Mouse (Mus musculus): ENCODE measurements at regions not wholly inside any gene's neighbourhood (a gene's known extent, or its start where the extent isn't known, plus 50 kb on each side); places are given as distances from the start of the nearest gene placed in this dataset.
A peak's percentile ranks its signal among the peaks of the same experiment; 100 is the strongest.

GRCm38 (mm10) chr13:54301110-54301509 lies 70.0 kb upstream of the Cplx2 start:
- no peaks in the 10 kb centered on the region for H3K36me3 ChIP-seq (ENCODE audit: control insufficient read depth, insufficient read depth, low read length)
- H3K9me3 ChIP-seq (ENCODE audit: control insufficient read depth, low read length): no peaks in the 10 kb centered on the region
- 70% methylated on average over 1 of the region's 1 CpGs for WGBS
- no peak overlapping the region for H3K9ac ChIP-seq (ENCODE audit: low read length)
- H3K27me3 ChIP-seq (ENCODE audit: control insufficient read depth, insufficient read depth, low read length): no peaks in the 10 kb centered on the region
- H3K4me1 ChIP-seq (replicated peaks; ENCODE audit: control insufficient read depth, insufficient read depth, low read length): peaks cover 9% of the 10 kb centered on the region; the same call in 1 of the 2 replicates
- H3K4me2 ChIP-seq (ENCODE audit: low read depth, low read length, severe bottlenecking): no peak overlapping the region
- no peak for DNase-seq (ENCODE audit: low spot score)
- no peak for ATAC-seq (replicated peaks; ENCODE audit: low FRiP score)
- no peak overlapping the region for H3K4me3 ChIP-seq (ENCODE audit: low read depth, low read length)
- no peak overlapping the region for H3K27ac ChIP-seq (ENCODE audit: low read depth, low read length)

GRCm38 (mm10) chr13:54301677-54302076 lies 69.5 kb upstream of the Cplx2 start:
- Histone ChIP-seq H3K9me3 (ENCODE audit: control insufficient read depth, low read length) (no peaks in the 10 kb centered on the region), H3K27me3 (ENCODE audit: control insufficient read depth, insufficient read depth, low read length) (no peaks in the 10 kb centered on the region), H3K4me3 (ENCODE audit: low read depth, low read length) (no peak overlapping the region), H3K27ac (ENCODE audit: low read depth, low read length) (no peak overlapping the region), H3K36me3 (ENCODE audit: control insufficient read depth, insufficient read depth, low read length) (no peaks in the 10 kb centered on the region), H3K4me2 (ENCODE audit: low read depth, low read length, severe bottlenecking) (peak overlapping the region; percentile 95; the same call in 1 of the 2 replicates), H3K4me1 (replicated peaks; ENCODE audit: control insufficient read depth, insufficient read depth, low read length) (peaks cover 7% of the 10 kb centered on the region; the same call in 1 of the 2 replicates), H3K9ac (ENCODE audit: low read length) (peak overlapping the region; percentile 99; the same call in 1 of the 2 replicates)
- ATAC-seq (replicated peaks; ENCODE audit: low FRiP score) (no peak), DNase-seq (ENCODE audit: low spot score) (no peak)
- 44% methylated on average over 6 of the region's 6 CpGs for WGBS

GRCm38 (mm10) chr13:54302351-54303070 lies 68.6 kb upstream of the Cplx2 start:
- DNase-seq (ENCODE audit: low spot score): peak; percentile 74
- peak overlapping the region; percentile 78 for H3K4me3 ChIP-seq (ENCODE audit: low read depth, low read length)
- H3K9me3 ChIP-seq (ENCODE audit: control insufficient read depth, low read length): no peaks in the 10 kb centered on the region
- H3K36me3 ChIP-seq (ENCODE audit: control insufficient read depth, insufficient read depth, low read length): no peaks in the 10 kb centered on the region
- no peaks in the 10 kb centered on the region for H3K27me3 ChIP-seq (ENCODE audit: control insufficient read depth, insufficient read depth, low read length)
- peak overlapping the region; percentile 99 for H3K9ac ChIP-seq (ENCODE audit: low read length)
- peak overlapping the region; percentile 95 for H3K4me2 ChIP-seq (ENCODE audit: low read depth, low read length, severe bottlenecking)
- peak; percentile 45 for ATAC-seq (replicated peaks; ENCODE audit: low FRiP score)
- 1% methylated on average over 52 of the region's 58 CpGs for WGBS
- peaks cover 7% of the 10 kb centered on the region; the same call in 1 of the 2 replicates for H3K4me1 ChIP-seq (replicated peaks; ENCODE audit: control insufficient read depth, insufficient read depth, low read length)
- H3K27ac ChIP-seq (ENCODE audit: low read depth, low read length): peak overlapping the region; percentile 100

GRCm38 (mm10) chr13:54303071-54303924 lies 67.9 kb upstream of the Cplx2 start:
- peak overlapping the region; percentile 99 for H3K9ac ChIP-seq (ENCODE audit: low read length)
- under 1% methylated on average over 52 of the region's 54 CpGs for WGBS

GRCm38 (mm10) chr13:54304251-54304650 lies 66.9 kb upstream of the Cplx2 start:
- peaks cover 7% of the 10 kb centered on the region; the same call in 1 of the 2 replicates for H3K4me1 ChIP-seq (replicated peaks; ENCODE audit: control insufficient read depth, insufficient read depth, low read length)
- H3K9me3 ChIP-seq (ENCODE audit: control insufficient read depth, low read length): no peaks in the 10 kb centered on the region
- WGBS: 67% methylated on average over 5 of the region's 5 CpGs
- H3K9ac ChIP-seq (ENCODE audit: low read length): peak overlapping the region; percentile 99; the same call in 1 of the 2 replicates
- peak overlapping the region; percentile 95 for H3K4me2 ChIP-seq (ENCODE audit: low read depth, low read length, severe bottlenecking)
- DNase-seq (ENCODE audit: low spot score) (no peak), ATAC-seq (replicated peaks; ENCODE audit: low FRiP score) (no peak)
- no peak overlapping the region for H3K4me3 ChIP-seq (ENCODE audit: low read depth, low read length)
- 0 out of 2 replicates have a peak overlapping the region, but pooled peaks have one; percentile 100 for H3K27ac ChIP-seq (ENCODE audit: low read depth, low read length)
- H3K36me3 ChIP-seq (ENCODE audit: control insufficient read depth, insufficient read depth, low read length): no peaks in the 10 kb centered on the region
- H3K27me3 ChIP-seq (ENCODE audit: control insufficient read depth, insufficient read depth, low read length): no peaks in the 10 kb centered on the region

More at GRCm38 (mm10) chr13:54303071-54303924, 67.9 kb upstream of the Cplx2 start:
- peaks cover 7% of the 10 kb centered on the region; the same call in 1 of the 2 replicates for H3K4me1 ChIP-seq (replicated peaks; ENCODE audit: control insufficient read depth, insufficient read depth, low read length)
- ATAC-seq (replicated peaks; ENCODE audit: low FRiP score) (peak; percentile 86), DNase-seq (ENCODE audit: low spot score) (peak; percentile 84)
- no peaks in the 10 kb centered on the region for H3K36me3 ChIP-seq (ENCODE audit: control insufficient read depth, insufficient read depth, low read length)
- H3K4me2 ChIP-seq (ENCODE audit: low read depth, low read length, severe bottlenecking): peak overlapping the region; percentile 95
- H3K4me3 ChIP-seq (ENCODE audit: low read depth, low read length): peak overlapping the region; percentile 78
- H3K27ac ChIP-seq (ENCODE audit: low read depth, low read length): peak overlapping the region; percentile 100
- no peaks in the 10 kb centered on the region for H3K9me3 ChIP-seq (ENCODE audit: control insufficient read depth, low read length)
- H3K27me3 ChIP-seq (ENCODE audit: control insufficient read depth, insufficient read depth, low read length): no peaks in the 10 kb centered on the region

GRCm38 (mm10) chr13:54308591-54308990 lies 62.6 kb upstream of the Cplx2 start:
- no peak overlapping the region for H3K4me2 ChIP-seq (ENCODE audit: low read depth, low read length, severe bottlenecking)
- H3K9me3 ChIP-seq (ENCODE audit: control insufficient read depth, low read length): no peaks in the 10 kb centered on the region
- H3K36me3 ChIP-seq (ENCODE audit: control insufficient read depth, insufficient read depth, low read length): no peaks in the 10 kb centered on the region
- no peaks in the 10 kb centered on the region for H3K27me3 ChIP-seq (ENCODE audit: control insufficient read depth, insufficient read depth, low read length)
- H3K4me1 ChIP-seq (replicated peaks; ENCODE audit: control insufficient read depth, insufficient read depth, low read length): peaks cover 7% of the 10 kb centered on the region; the same call in 1 of the 2 replicates
- no peak for ATAC-seq (replicated peaks; ENCODE audit: low FRiP score)
- DNase-seq (ENCODE audit: low spot score): no peak
- H3K9ac ChIP-seq (ENCODE audit: low read length): no peak overlapping the region
- WGBS: 65% methylated on average over 2 of the region's 2 CpGs
- H3K27ac ChIP-seq (ENCODE audit: low read depth, low read length): no peak overlapping the region
- H3K4me3 ChIP-seq (ENCODE audit: low read depth, low read length): no peak overlapping the region

- Histone ChIP-seq H3K4me2 (ENCODE audit: low read depth, low read length, severe bottlenecking) (no peak overlapping the region), H3K27ac (ENCODE audit: low read depth, low read length) (no peak overlapping the region), H3K4me3 (ENCODE audit: low read depth, low read length) (no peak overlapping the region), H3K4me1 (replicated peaks; ENCODE audit: control insufficient read depth, insufficient read depth, low read length) (peaks cover 1% of the 10 kb centered on the region; the same call in 1 of the 2 replicates), H3K36me3 (ENCODE audit: control insufficient read depth, insufficient read depth, low read length) (no peaks in the 10 kb centered on the region), H3K9ac (ENCODE audit: low read length) (no peak overlapping the region), H3K9me3 (ENCODE audit: control insufficient read depth, low read length) (no peaks in the 10 kb centered on the region), H3K27me3 (ENCODE audit: control insufficient read depth, insufficient read depth, low read length) (no peaks in the 10 kb centered on the region)
- no peak for DNase-seq (ENCODE audit: low spot score)
- 56% methylated on average over 5 of the region's 5 CpGs for WGBS
- ATAC-seq (replicated peaks; ENCODE audit: low FRiP score): no peak
Measured at GRCm38 (mm10) chr13:54309354-54309753, 61.8 kb upstream of the Cplx2 start.

- ATAC-seq (replicated peaks; ENCODE audit: low FRiP score) (no peak), DNase-seq (ENCODE audit: low spot score) (no peak)
- no peaks in the 10 kb centered on the region for H3K9me3 ChIP-seq (ENCODE audit: control insufficient read depth, low read length)
- H3K36me3 ChIP-seq (ENCODE audit: control insufficient read depth, insufficient read depth, low read length): no peaks in the 10 kb centered on the region
- no peaks in the 10 kb centered on the region for H3K27me3 ChIP-seq (ENCODE audit: control insufficient read depth, insufficient read depth, low read length)
- 59% methylated on average over 4 of the region's 4 CpGs for WGBS
- H3K4me1 ChIP-seq (replicated peaks; ENCODE audit: control insufficient read depth, insufficient read depth, low read length): no peaks in the 10 kb centered on the region
- no peak overlapping the region for H3K4me3 ChIP-seq (ENCODE audit: low read depth, low read length)
- H3K4me2 ChIP-seq (ENCODE audit: low read depth, low read length, severe bottlenecking): no peak overlapping the region
- H3K9ac ChIP-seq (ENCODE audit: low read length): no peak overlapping the region
- H3K27ac ChIP-seq (ENCODE audit: low read depth, low read length): no peak overlapping the region
Measured at GRCm38 (mm10) chr13:54310144-54310543, 61.0 kb upstream of the Cplx2 start.
